Mouse (Mus musculus) G1E (cell line): Measurements from ENCODE around the gene Olfr224.

Experiments used
- CTCF ChIP-seq: IDR thresholded peaks from 2 replicates; pipeline ENCODE4 v1.5.1; 2012; ENCODE audit warnings: low read depth, low read length, inconsistent platforms, mixed read lengths
- GATA1 ChIP-seq: IDR thresholded peaks from 2 replicates; pipeline ENCODE4 v1.6.1; 2012; ENCODE audit warnings: borderline replicate concordance, low read length, inconsistent platforms, mixed read lengths
- GATA2 ChIP-seq: IDR thresholded peaks from 2 replicates; pipeline ENCODE4 v1.6.1; 2012; ENCODE audit warnings: low read depth, low read length, inconsistent platforms, borderline replicate concordance
- TAL1 ChIP-seq: conservative IDR thresholded peaks from 2 replicates; pipeline ENCODE4 v1.6.1; 2012; ENCODE audit warnings: low read depth, low read length, inconsistent platforms, mixed read lengths

DNA sequence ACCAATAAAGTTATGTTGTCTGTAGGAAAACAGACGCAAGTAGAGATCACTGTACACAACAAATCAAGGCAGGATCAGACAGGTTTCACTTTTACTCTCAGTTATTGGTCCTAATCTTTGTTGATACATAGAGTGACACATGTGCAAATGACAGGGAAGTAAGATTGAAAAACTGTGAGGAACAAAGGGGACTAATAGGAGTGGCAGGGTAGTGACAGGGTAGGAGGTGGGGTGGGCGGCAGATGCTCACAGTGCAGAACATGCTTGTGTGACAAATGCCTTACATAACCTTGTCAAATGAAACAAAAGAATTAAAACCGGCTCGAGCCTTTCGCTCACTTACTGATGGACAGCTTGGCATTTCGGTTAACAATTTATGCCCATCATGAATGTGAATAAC, 48.4 kb upstream of the Olfr224 start:
- TF ChIP-seq CTCF (no peak), GATA1 (no peak), GATA2 (no peak), TAL1 (no peak)
